Mouse (Mus musculus) gastrocnemius, postnatal 14 days (tissue): ENCODE results near the gene Gm8765. TPM values are rescaled to one million over a fixed set of nuclear protein-coding genes. Genes with fewer than 3 reads are reported as not detected.
"Not testable (repeated sequence)": the region's sequence is repeated elsewhere in the genome, so short reads cannot be mapped to it uniquely, and the experiment has no call there.

Experiments used
- DNase-seq: peaks from one replicate; pipeline ENCODE4 v3.0.0; 2021; ENCODE audit warnings: mixed read lengths
- intact Hi-C: fragments of 180-260 bp; cut with DNase I; formaldehyde crosslinking; loops from one replicate; pipeline ENCODE4 v1.15.1; 2025; ENCODE audit warnings: low total_unique reads
- long read RNA-seq, 2 experiments: library from polyadenylated mRNA; stranded (forward); transcript quantifications; one replicate each; pipeline ENCODE4 v2.0.0; 2021
- microRNA-seq, 2 experiments: library from miRNA; unstranded; fragments of <30 nt; microRNA quantifications; one replicate each; pipeline ENCODE4 v1.2.0; 2021
- total RNA-seq, 2 experiments: library from RNA; stranded (reverse); gene quantifications; 2 replicates each; pipeline ENCODE4 v1.2.3; 2021

Gene Gm8765
- not detected for total RNA-seq
- long read RNA-seq, experiment 1 = 0 reads
- long read RNA-seq, experiment 2 = 0 reads

GRCm38 (mm10) chr13:50698012-50698411 is at the start of gene Gm8765:
Gm8765 (plus strand) TSS chr13:50698312.
- DNase-seq, intact Hi-C loops: not testable (repeated sequence)

- DNase-seq, intact Hi-C loops: not testable (repeated sequence)
Measured at GRCm38 (mm10) chr13:50648771-50649170, 49.3 kb upstream of the Gm8765 start.

DNA sequence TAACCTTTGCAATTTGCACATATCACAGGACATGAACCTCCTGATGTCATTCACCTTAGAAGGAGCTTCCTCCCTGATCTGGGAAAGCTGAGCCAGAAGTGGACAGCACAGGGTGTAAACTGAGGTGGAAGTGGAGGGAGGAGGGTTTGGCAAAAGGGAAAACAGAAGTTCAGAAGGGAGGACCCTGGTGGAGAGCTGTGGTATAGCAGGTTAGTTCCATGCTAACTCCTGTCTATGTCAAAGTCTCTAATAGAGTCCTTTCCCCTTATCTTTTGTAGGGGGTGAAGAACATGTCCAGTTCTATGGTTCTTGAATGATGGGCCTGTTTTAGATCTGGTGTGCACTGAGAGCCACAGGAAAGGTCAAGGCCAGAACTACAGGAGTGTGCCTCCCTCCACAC is 52.2 kb downstream of the Gm8765 start:
- intact Hi-C loops, DNase-seq: not testable (repeated sequence)

DNA sequence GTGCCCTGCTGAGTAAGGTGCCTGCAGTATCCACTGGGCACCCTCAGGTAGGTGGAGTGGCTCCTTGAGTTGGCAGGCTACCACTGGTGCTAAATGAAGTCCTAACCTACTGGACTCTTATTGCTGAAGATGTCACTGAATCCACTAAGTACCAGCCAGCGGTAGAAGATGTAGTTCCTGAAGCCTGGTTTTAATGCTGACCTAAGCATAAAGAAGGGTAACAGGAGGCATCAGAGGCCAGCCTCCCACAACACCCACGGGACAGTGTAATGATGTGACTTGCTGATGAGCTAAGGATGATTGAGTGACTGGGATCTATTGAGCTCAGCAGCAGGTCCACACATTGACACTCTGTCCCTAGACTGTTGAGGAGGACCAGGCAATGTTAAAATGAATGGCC is 53.6 kb downstream of the Gm8765 start:
- intact Hi-C loops = no loop called here
- DNase-seq = no peak

DNA sequence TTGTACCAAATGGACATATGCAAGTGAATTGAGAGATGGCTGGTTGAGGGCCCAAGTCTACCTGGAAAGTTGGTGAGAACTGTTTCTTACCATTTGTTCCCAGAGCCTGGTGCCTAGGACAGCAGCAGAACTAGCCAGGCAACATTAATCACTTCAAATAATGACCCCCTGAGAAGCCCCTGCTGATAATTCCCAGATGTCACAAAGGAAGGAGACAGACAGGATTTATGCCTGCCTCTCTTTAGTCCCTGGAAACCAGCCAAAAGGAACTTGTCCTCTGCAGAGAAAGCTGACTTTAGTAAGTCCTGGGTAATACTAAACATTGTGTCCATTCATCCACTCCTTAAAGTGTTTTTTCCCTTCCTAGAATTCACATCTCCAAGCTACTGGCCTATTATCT is 54.8 kb downstream of the Gm8765 start:
- intact Hi-C loops, DNase-seq: not testable (repeated sequence)

Small RNAs within 50 kb of the gene (microRNA-seq; reads per million reads assigned to microRNA genes)
- 0 reads per million in 2 experiments for gene Gm23952

Other genes starting within 250 kb of the Gm8765 start
- not detected for gene Nutm2, start 231.0 kb upstream of the Gm8765 start, total RNA-seq
- not detected for gene Gm904, start 55.1 kb upstream of the Gm8765 start, total RNA-seq